29 mouse cellular contexts compared by ENCODE assay signal in the genomic region with DNA sequence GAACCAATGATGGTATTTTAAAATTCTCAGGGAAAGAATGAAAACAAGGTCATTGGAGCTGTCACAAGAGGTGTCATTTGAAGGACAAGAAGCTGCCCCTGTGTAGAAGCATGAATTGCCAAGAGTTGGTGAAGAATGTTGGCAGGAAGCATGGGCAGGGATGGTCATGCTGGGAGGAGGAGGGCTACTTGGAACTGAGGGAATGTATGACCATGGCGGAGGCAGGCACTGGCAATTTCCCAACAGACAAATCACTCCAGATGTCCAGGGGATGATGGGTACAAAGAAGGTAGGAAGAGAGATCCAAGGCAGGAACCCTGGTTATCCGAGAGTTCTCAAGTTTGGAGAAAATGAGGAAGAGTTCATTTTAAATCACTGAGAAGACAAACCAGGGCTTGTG. TPM values are rescaled to one million over a fixed set of nuclear protein-coding genes. Genes with fewer than 3 reads are reported as not detected.
A peak's percentile ranks its signal among the peaks of the same experiment; 100 is the strongest.
DNase-seq lines count a peak whose midpoint lies in the region; ATAC-seq and TF ChIP-seq lines count a peak whose summit lies in the region.
"Had no signal": no experiment of that assay in that cellular context is flagged by ENCODE, and none has a peak within 500 bp of the region (broad histone marks: within the 10 kb centered on the region; RNA-seq: fewer than 3 reads in every experiment).

No protein-coding gene starts in this region.

- no peak for TF ChIP-seq CTCF in gastrocnemius, adult 2 months (IDR thresholded peaks at IDR 0.05)
- no peak for TF ChIP-seq CTCF in hindbrain, postnatal 0 days (IDR thresholded peaks at IDR 0.05; ENCODE audit: low read depth)

- 60% methylated on average over 2 of the region's 2 CpGs for WGBS in hindbrain, postnatal 0 days
- 58% methylated on average over 2 of the region's 2 CpGs for WGBS in liver, embryonic 12.5 days (ENCODE audit: insufficient replicate concordance)

- peak overlapping the region; percentile 41; the same call in 1 of the 2 replicates for H3K27ac ChIP-seq in gastrocnemius, adult 2 months
- no peak overlapping the region for H3K27ac ChIP-seq in hindbrain, postnatal 0 days
- no peak overlapping the region for H3K27ac ChIP-seq in liver, embryonic 12.5 days
- H3K27ac ChIP-seq: embryonic facial prominence, embryonic 13.5 days; forebrain, embryonic 12.5 days; kidney, postnatal 0 days; midbrain, embryonic 12.5 days had no signal

- H3K9me3 ChIP-seq in hindbrain, postnatal 0 days (ENCODE audit: low read length): no peaks in the 10 kb centered on the region
- no peaks in the 10 kb centered on the region for H3K9me3 ChIP-seq in liver, embryonic 12.5 days (replicated peaks)
- H3K9me3 ChIP-seq: embryonic facial prominence, embryonic 13.5 days; forebrain, embryonic 12.5 days; heart, embryonic 12.5 days; midbrain, embryonic 12.5 days had no signal

- H3K4me2 ChIP-seq in hindbrain, postnatal 0 days (ENCODE audit: low read depth, low read length): no peak overlapping the region
- no peak overlapping the region for H3K4me2 ChIP-seq in liver, embryonic 12.5 days
- H3K4me2 ChIP-seq: embryonic facial prominence, embryonic 13.5 days; forebrain, embryonic 12.5 days; heart, embryonic 12.5 days; midbrain, embryonic 12.5 days had no signal

- H3K9ac ChIP-seq in hindbrain, postnatal 0 days (replicated peaks; ENCODE audit: low read length): no peak overlapping the region
- H3K9ac ChIP-seq in liver, embryonic 12.5 days: no peak overlapping the region
- H3K9ac ChIP-seq: embryonic facial prominence, embryonic 13.5 days; forebrain, embryonic 12.5 days; heart, embryonic 12.5 days; liver, postnatal 0 days; midbrain, embryonic 12.5 days had no signal

- H3K4me1 ChIP-seq in hindbrain, postnatal 0 days (ENCODE audit: insufficient read depth, low read length): peaks cover 7% of the 10 kb centered on the region; the same call in 1 of the 2 replicates
- H3K4me1 ChIP-seq in liver, embryonic 12.5 days: 0 out of 2 replicates have a peak, but pooled peaks cover 13% of the 10 kb centered on the region
- H3K4me1 ChIP-seq: midbrain, embryonic 12.5 days had no signal

- no peak for ATAC-seq in hindbrain, postnatal 0 days
- ATAC-seq in liver, embryonic 12.5 days: no peak
- ATAC-seq: intestine, postnatal 0 days; liver, postnatal 0 days had no signal

- H3K27me3 ChIP-seq in hindbrain, postnatal 0 days (ENCODE audit: insufficient read depth, low read length): no peaks in the 10 kb centered on the region
- H3K27me3 ChIP-seq in liver, embryonic 12.5 days (replicated peaks): peaks cover 47% of the 10 kb centered on the region
- H3K27me3 ChIP-seq: heart, embryonic 12.5 days had no signal

- no peak for DNase-seq in gastrocnemius, adult 2 months
- DNase-seq in gastrocnemius, postnatal 36 days: no peak
- DNase-seq in Muller cell, postnatal 12 days (ENCODE audit: inconsistent ontology term): peak; percentile 63
- peak; percentile 55 to 60 for DNase-seq in cerebellum, adult 18-20 months
- peak; percentile 64 to 68 for DNase-seq in cerebellum, postnatal 14 days
- no peak for DNase-seq in hindbrain, postnatal 0 days (ENCODE audit: low spot score)
- DNase-seq: adrenal gland, adult 8-10 months; embryo, embryonic 11 days; liver, postnatal 0 days; lung, postnatal 10 days had no signal

- H3K4me3 ChIP-seq in gastrocnemius, adult 2 months: no peak overlapping the region
- no peak overlapping the region for H3K4me3 ChIP-seq in hindbrain, postnatal 0 days (ENCODE audit: low read length)
- H3K4me3 ChIP-seq in liver, embryonic 12.5 days: no peak overlapping the region
- H3K4me3 ChIP-seq: embryonic facial prominence, embryonic 13.5 days; erythroblast, embryonic 14.5 days; forebrain, embryonic 12.5 days; heart, embryonic 12.5 days; midbrain, embryonic 12.5 days had no signal

- H3K36me3 ChIP-seq in hindbrain, postnatal 0 days (ENCODE audit: insufficient read depth, low read length): no peaks in the 10 kb centered on the region
- H3K36me3 ChIP-seq in liver, embryonic 12.5 days: no peaks in the 10 kb centered on the region
- H3K36me3 ChIP-seq: embryonic facial prominence, embryonic 13.5 days; forebrain, embryonic 12.5 days; heart, embryonic 12.5 days; midbrain, embryonic 12.5 days had no signal

- intact Hi-C loops in gastrocnemius, adult 2 months (cut with DNase I): no loop called here
- intact Hi-C loops in gastrocnemius, postnatal 36 days (cut with DNase I): no loop called here

RNA-seq across cellular contexts. Expression of a gene that starts 3.7 kb away (rescaled TPM):
- total RNA-seq in gastrocnemius, adult 2 months (2021): 10 to 100 TPM; 35.9 to 44.0 TPM
- total RNA-seq in gastrocnemius, postnatal 36 days (2021): 10 to 100 TPM; 33.8 to 36.3 TPM
- total RNA-seq in hindbrain, postnatal 0 days (2014; rRNA removed): 23.8 and 37.8 TPM in 2 replicates
- 28.6 and 30.9 TPM in 2 replicates for polyA plus RNA-seq in hindbrain, postnatal 0 days (2015; fragmentation: Nextera tagmentation; extraction: Ambion mirVana)
- 1.5 and 1.9 TPM in 2 replicates for polyA plus RNA-seq in liver, embryonic 12.5 days (2016; fragmentation: Nextera tagmentation; extraction: Ambion mirVana)
- total RNA-seq: monocyte, adult 5-6 weeks; neutrophil, adult 5-6 weeks had no signal
- polyA plus RNA-seq: erythroblast, embryonic 14.5 days had no signal

RNA-seq across cellular contexts. Expression of a gene that starts 40.2 kb away (rescaled TPM):
- 10 to 100 TPM in 1 of 2 experiments, 1 to 10 TPM in 1; 9.4 to 11.4 TPM for total RNA-seq in gastrocnemius, adult 2 months (2021)
- 1 to 10 TPM; 9.1 to 9.6 TPM for total RNA-seq in gastrocnemius, postnatal 36 days (2021)
- total RNA-seq in hindbrain, postnatal 0 days (2014; rRNA removed): 27.1 and 32.6 TPM in 2 replicates
- 15.1 and 15.3 TPM in 2 replicates for polyA plus RNA-seq in hindbrain, postnatal 0 days (2015; fragmentation: Nextera tagmentation; extraction: Ambion mirVana)
- polyA plus RNA-seq in liver, embryonic 12.5 days (2016; fragmentation: Nextera tagmentation; extraction: Ambion mirVana): 7.9 and 9.0 TPM in 2 replicates

RNA-seq across cellular contexts. Expression of a gene that starts 49.7 kb away (rescaled TPM):
- not detected for total RNA-seq in gastrocnemius, adult 2 months (2021)
- total RNA-seq in gastrocnemius, postnatal 36 days (2021): not detected
- not detected in 2 replicates for total RNA-seq in hindbrain, postnatal 0 days (2014; rRNA removed)
- 0.29 and 0.31 TPM in 2 replicates for polyA plus RNA-seq in hindbrain, postnatal 0 days (2015; fragmentation: Nextera tagmentation; extraction: Ambion mirVana)
- polyA plus RNA-seq in liver, embryonic 12.5 days (2016; fragmentation: Nextera tagmentation; extraction: Ambion mirVana): not detected in 2 replicates
- total RNA-seq: adrenal gland, adult 8-10 months; gastrocnemius, adult 18-20 months; layer of hippocampus, adult 18-20 months; layer of hippocampus, postnatal 14 days; liver, adult 2 months; monocyte, adult 5-6 weeks; neutrophil, adult 5-6 weeks had no signal
- polyA plus RNA-seq: embryonic facial prominence, embryonic 13.5 days; erythroblast, embryonic 14.5 days; forebrain, embryonic 12.5 days; gonadal fat pad, adult 2 months; heart, embryonic 12.5 days; hindbrain, embryonic 11.5 days; intestine, postnatal 0 days; limb, embryonic 11.5 days; liver, adult 2 months; liver, postnatal 0 days; midbrain, embryonic 12.5 days; stomach, embryonic 16.5 days; thymus, postnatal 0 days had no signal

Comparison
In these comparisons a context has a peak if more than half of its experiments do, and no peak if none do; other contexts are left out.
1. DNase-seq: peak in Muller cell, postnatal 12 days (single experiment), cerebellum, adult 18-20 months (2 of 2) and cerebellum, postnatal 14 days (2 of 2); none in gastrocnemius, adult 2 months (single experiment), gastrocnemius, postnatal 36 days (0 of 2) and hindbrain, postnatal 0 days (single experiment).